In the genomic region with DNA sequence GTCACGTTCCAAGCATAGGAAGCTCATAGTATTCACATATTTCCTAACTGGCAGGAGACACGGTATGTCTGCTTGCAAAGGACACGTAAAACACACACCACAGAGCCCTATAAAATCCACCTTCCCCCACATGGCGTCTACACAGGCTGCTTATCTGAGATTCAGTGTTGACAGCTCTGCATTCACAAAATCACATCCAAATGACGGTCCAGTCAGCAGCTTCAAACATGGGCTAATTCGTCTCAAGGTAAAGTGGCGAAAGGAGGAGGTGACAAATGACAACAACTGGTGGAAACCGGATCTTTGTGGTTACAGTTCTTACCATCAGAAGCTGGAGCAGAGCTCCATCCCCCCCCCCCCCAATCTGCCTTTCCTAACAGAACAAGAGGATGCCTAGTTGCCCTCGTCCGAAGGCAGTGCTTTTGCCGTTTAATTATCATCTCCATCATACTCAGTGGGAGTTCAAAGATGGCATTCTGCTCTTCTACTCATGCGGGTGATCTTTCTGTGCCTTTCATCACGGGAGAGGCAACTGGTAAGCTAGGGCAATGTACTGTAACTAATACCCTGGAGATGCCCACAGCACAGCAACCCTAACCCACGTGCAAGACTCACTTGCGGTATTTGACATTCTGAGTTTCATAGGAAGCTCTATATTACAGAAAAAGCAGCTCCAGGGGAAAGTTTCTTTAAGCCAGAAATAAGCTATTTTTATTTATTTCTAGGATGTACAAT, we compare ENCODE assay signal across 16 mouse cellular contexts.
DNase-seq lines count a peak whose midpoint lies in the region; ATAC-seq and TF ChIP-seq lines count a peak whose summit lies in the region.
"Had no signal": no experiment of that assay in that cellular context is flagged by ENCODE, and none has a peak within 500 bp of the region (broad histone marks: within the 10 kb centered on the region; RNA-seq: fewer than 3 reads in every experiment).

No protein-coding gene starts in this region.

- WGBS in heart, embryonic 11.5 days (ENCODE audit: insufficient replicate concordance) = 37% methylated on average over 15 of the region's 15 CpGs
- WGBS in kidney, embryonic 14.5 days = 62% methylated on average over 15 of the region's 15 CpGs

- no peak overlapping the region for H3K4me3 ChIP-seq in heart, embryonic 11.5 days (ENCODE audit: low read depth, low read length)
- no peak overlapping the region for H3K4me3 ChIP-seq in kidney, embryonic 14.5 days (ENCODE audit: low read length)
- no peak overlapping the region for H3K4me3 ChIP-seq in myocyte
- H3K4me3 ChIP-seq: embryonic facial prominence, embryonic 12.5 days; limb, embryonic 12.5 days had no signal

- 0 out of 2 replicates have a peak, but pooled peaks cover 2% of the 10 kb centered on the region for H3K27me3 ChIP-seq in heart, embryonic 11.5 days (ENCODE audit: control insufficient read depth, insufficient read depth, low read length)
- H3K27me3 ChIP-seq in kidney, embryonic 14.5 days (ENCODE audit: control insufficient read depth, insufficient read depth, low read length) = no peaks in the 10 kb centered on the region
- H3K27me3 ChIP-seq in myocyte (ENCODE audit: control insufficient read depth, insufficient read depth, insufficient read length) = no peaks in the 10 kb centered on the region
- H3K27me3 ChIP-seq: limb, embryonic 12.5 days had no signal

- no peak for DNase-seq in heart, postnatal 10 days
- peak; percentile 64 for DNase-seq in kidney, adult 11 months
- peak; percentile 28 for DNase-seq in thymus, postnatal 14 days
- DNase-seq in thymus, postnatal 4 days = no peak
- DNase-seq in cerebellum, adult 9-10 months = no peak
- DNase-seq: adrenal gland, postnatal 36 days; cerebellum, postnatal 36 days; layer of hippocampus, postnatal 36 days; lung, postnatal 36 days; right cerebral cortex, postnatal 14 days had no signal

- no peak for TF ChIP-seq POLR2A in myocyte (IDR thresholded peaks at IDR 0.05; ENCODE audit: insufficient read length, low read depth)

- H3K36me3 ChIP-seq in heart, embryonic 11.5 days (ENCODE audit: control insufficient read depth, insufficient read depth, low read length) = no peaks in the 10 kb centered on the region
- no peaks in the 10 kb centered on the region for H3K36me3 ChIP-seq in kidney, embryonic 14.5 days (ENCODE audit: control insufficient read depth, insufficient read depth, low read length)
- H3K36me3 ChIP-seq in myocyte (ENCODE audit: control insufficient read depth, insufficient read depth) = no peaks in the 10 kb centered on the region
- H3K36me3 ChIP-seq: embryonic facial prominence, embryonic 12.5 days; limb, embryonic 12.5 days had no signal

- no peak overlapping the region for H3K27ac ChIP-seq in heart, embryonic 11.5 days (ENCODE audit: low read depth, low read length)
- H3K27ac ChIP-seq in kidney, embryonic 14.5 days (ENCODE audit: low read depth, low read length) = no peak overlapping the region
- H3K27ac ChIP-seq: embryonic facial prominence, embryonic 12.5 days; limb, embryonic 12.5 days had no signal

- H3ac ChIP-seq in myocyte (ENCODE audit: control insufficient read depth, insufficient read length) = no peak overlapping the region

- H3K79me2 ChIP-seq in myocyte (ENCODE audit: control insufficient read depth, insufficient read depth) = no peaks in the 10 kb centered on the region

- intact Hi-C loops in heart, postnatal 10 days (cut with DNase I) = no loop called here

- 0 out of 2 replicates have a peak, but pooled peaks cover 8% of the 10 kb centered on the region for H3K4me1 ChIP-seq in heart, embryonic 11.5 days (ENCODE audit: control insufficient read depth, insufficient read depth, low read length)
- no peaks in the 10 kb centered on the region for H3K4me1 ChIP-seq in kidney, embryonic 14.5 days (ENCODE audit: control insufficient read depth, insufficient read depth, low read length)
- H3K4me1 ChIP-seq: embryonic facial prominence, embryonic 12.5 days; limb, embryonic 12.5 days had no signal

- no peaks in the 10 kb centered on the region for H3K9me3 ChIP-seq in heart, embryonic 11.5 days (replicated peaks; ENCODE audit: control insufficient read depth, low read length)
- H3K9me3 ChIP-seq in kidney, embryonic 14.5 days (ENCODE audit: control insufficient read depth, low read length) = no peaks in the 10 kb centered on the region
- H3K9me3 ChIP-seq: embryonic facial prominence, embryonic 12.5 days had no signal

- H3K4me2 ChIP-seq in heart, embryonic 11.5 days = 0 out of 2 replicates have a peak overlapping the region, but pooled peaks have one; percentile 25
- no peak overlapping the region for H3K4me2 ChIP-seq in kidney, embryonic 14.5 days (replicated peaks; ENCODE audit: low read depth, low read length)
- H3K4me2 ChIP-seq in myocyte (ENCODE audit: low read depth) = peak overlapping the region; percentile 50
- H3K4me2 ChIP-seq: embryonic facial prominence, embryonic 12.5 days; limb, embryonic 12.5 days had no signal

- H3K9ac ChIP-seq in heart, embryonic 11.5 days (ENCODE audit: low read depth, low read length) = no peak overlapping the region
- no peak overlapping the region for H3K9ac ChIP-seq in kidney, embryonic 14.5 days (ENCODE audit: low read depth, low read length)
- H3K9ac ChIP-seq: embryonic facial prominence, embryonic 12.5 days; limb, embryonic 12.5 days had no signal

- ATAC-seq in heart, embryonic 11.5 days (replicated peaks; ENCODE audit: insufficient number of reproducible peaks, low FRiP score, low TSS enrichment) = no peak
- no peak for ATAC-seq in kidney, embryonic 14.5 days (ENCODE audit: low FRiP score, low TSS enrichment)
- ATAC-seq: inflammation-experienced regulatory T-cells, adult 6 months had no signal

TF ChIP-seq in myocyte, 11 proteins besides CTCF, POLR2A, EP300 and RAD21:
- no peak for TF ChIP-seq MAX (IDR thresholded peaks at IDR 0.05; ENCODE audit: low read depth)
- TF ChIP-seq SRF (IDR thresholded peaks at IDR 0.05; ENCODE audit: control insufficient read depth, insufficient read length, low read depth) = no peak
- TF ChIP-seq MYOD1 (IDR thresholded peaks at IDR 0.05; ENCODE audit: control insufficient read depth in 1 of 3, insufficient read length in 2 of 3, low read depth in 2 of 3) = peak in 1 of 3 experiments; percentile 54
- TF ChIP-seq TCF12 (IDR thresholded peaks at IDR 0.05; ENCODE audit: insufficient read depth, poor library complexity, severe bottlenecking) = no peak

Comparison
In these comparisons a context has a peak if more than half of its experiments do, and no peak if none do; other contexts are left out.
1. DNase-seq: peak in kidney, adult 11 months (single experiment) and thymus, postnatal 14 days (single experiment); none in heart, postnatal 10 days (0 of 2), thymus, postnatal 4 days (single experiment) and cerebellum, adult 9-10 months (single experiment).